Mouse (Mus musculus): Measurements from ENCODE around the gene Tnfrsf1b. TPM values are rescaled to one million over a fixed set of nuclear protein-coding genes. Genes with fewer than 3 reads are reported as not detected.

Tnfrsf1b gene
- polyA plus RNA-seq, 1 experiment: 29.2 TPM

GRCm38 (mm10) chr4:145219240-145219985, 27.3 kb downstream of the Tnfrsf1b start:
- no peak for DNase-seq (ENCODE audit: low read depth)

GRCm38 (mm10) chr4:145217837-145218236, 28.8 kb downstream of the Tnfrsf1b start:
- no peak for DNase-seq (ENCODE audit: low read depth)

GRCm38 (mm10) chr4:145217046-145217445, 29.6 kb downstream of the Tnfrsf1b start:
- DNase-seq (ENCODE audit: low read depth): no peak

- no peak for DNase-seq (ENCODE audit: low read depth)
These were observed 31.3 kb downstream of the Tnfrsf1b start for GRCm38 (mm10) chr4:145215396-145215795.

- no peak for DNase-seq (ENCODE audit: low read depth)
These were observed 31.9 kb downstream of the Tnfrsf1b start for GRCm38 (mm10) chr4:145214786-145215174.

- no peak for DNase-seq (ENCODE audit: low read depth)
These were observed 32.5 kb downstream of the Tnfrsf1b start for GRCm38 (mm10) chr4:145213999-145214785.

GRCm38 (mm10) chr4:145211076-145211475, 35.6 kb downstream of the Tnfrsf1b start:
- no peak for DNase-seq (ENCODE audit: low read depth)

GRCm38 (mm10) chr4:145210564-145210963, 36.1 kb downstream of the Tnfrsf1b start:
- DNase-seq (ENCODE audit: low read depth): no peak

- no peak for DNase-seq (ENCODE audit: low read depth)
These were observed 37.0 kb downstream of the Tnfrsf1b start for GRCm38 (mm10) chr4:145209690-145210088.

- DNase-seq (ENCODE audit: low read depth): no peak
These were observed 37.5 kb downstream of the Tnfrsf1b start for GRCm38 (mm10) chr4:145209076-145209689.

GRCm38 (mm10) chr4:145207718-145208371, 38.8 kb downstream of the Tnfrsf1b start:
- no peak for DNase-seq (ENCODE audit: low read depth)

- no peak for DNase-seq (ENCODE audit: low read depth)
These were observed 41.9 kb downstream of the Tnfrsf1b start for GRCm38 (mm10) chr4:145204779-145205178.

GRCm38 (mm10) chr4:145203305-145203704, 43.4 kb downstream of the Tnfrsf1b start:
- no peak for DNase-seq (ENCODE audit: low read depth)

GRCm38 (mm10) chr4:145201424-145201823, 45.2 kb downstream of the Tnfrsf1b start:
- no peak for DNase-seq (ENCODE audit: low read depth)

- DNase-seq (ENCODE audit: low read depth): no peak
These were observed 46.5 kb downstream of the Tnfrsf1b start for GRCm38 (mm10) chr4:145199982-145200699.

- DNase-seq (ENCODE audit: low read depth): no peak
These were observed 50.1 kb downstream of the Tnfrsf1b start for GRCm38 (mm10) chr4:145196586-145196985.

GRCm38 (mm10) chr4:145195172-145195571, 51.5 kb downstream of the Tnfrsf1b start:
- DNase-seq (ENCODE audit: low read depth): no peak

GRCm38 (mm10) chr4:145194559-145195162, 52.0 kb downstream of the Tnfrsf1b start, which contains the start of gene Vps13d:
Vps13d (minus strand) TSS chr4:145195005.
- no peak for DNase-seq (ENCODE audit: low read depth)

- no peak for DNase-seq (ENCODE audit: low read depth)
These were observed 52.6 kb downstream of the Tnfrsf1b start for GRCm38 (mm10) chr4:145193991-145194511.

GRCm38 (mm10) chr4:145193406-145193805, 53.3 kb downstream of the Tnfrsf1b start:
- DNase-seq (ENCODE audit: low read depth): no peak

- DNase-seq (ENCODE audit: low read depth): no peak
These were observed 54.0 kb downstream of the Tnfrsf1b start for GRCm38 (mm10) chr4:145192686-145193085.
